Mouse (Mus musculus) heart, adult 9 months (tissue): ENCODE results near the gene Gipc2.

Experiments used
- DNase-seq, 2 experiments: peaks; one replicate each; pipeline ENCODE4 v3.0.0; 2022; ENCODE audit warnings: low spot score in 2 of 2

Gipc2 gene

GRCm38 (mm10) chr3:152081381-152081780, 84.6 kb downstream of the Gipc2 start:
- DNase-seq, result no peak

GRCm38 (mm10) chr3:152076088-152076487, 89.9 kb downstream of the Gipc2 start:
- DNase-seq, result no peak

- no peak for DNase-seq
These were observed 97.0 kb downstream of the Gipc2 start for GRCm38 (mm10) chr3:152069001-152069400.

GRCm38 (mm10) chr3:152068311-152068710, 97.7 kb downstream of the Gipc2 start:
- no peak for DNase-seq

GRCm38 (mm10) chr3:152066696-152067095, 99.3 kb downstream of the Gipc2 start:
- DNase-seq, result no peak

GRCm38 (mm10) chr3:152065806-152066205, 100.2 kb downstream of the Gipc2 start:
- no peak for DNase-seq

- no peak for DNase-seq
These were observed 101.9 kb downstream of the Gipc2 start for GRCm38 (mm10) chr3:152064166-152064565.

- peak; percentile 38 to 44 for DNase-seq
These were observed 103.2 kb downstream of the Gipc2 start for GRCm38 (mm10) chr3:152062806-152063205.

- no peak for DNase-seq
These were observed 104.9 kb downstream of the Gipc2 start for GRCm38 (mm10) chr3:152061145-152061544.

GRCm38 (mm10) chr3:152058235-152058634, 107.8 kb downstream of the Gipc2 start:
- DNase-seq, result no peak

- DNase-seq, result no peak
These were observed 111.8 kb downstream of the Gipc2 start for GRCm38 (mm10) chr3:152054260-152054659.

GRCm38 (mm10) chr3:152051959-152052358, 114.1 kb downstream of the Gipc2 start:
- no peak for DNase-seq

- DNase-seq, result no peak
These were observed 118.1 kb downstream of the Gipc2 start for GRCm38 (mm10) chr3:152047914-152048313.

- DNase-seq, result peak in 1 of 2 experiments; percentile 8
These were observed 119.1 kb downstream of the Gipc2 start for GRCm38 (mm10) chr3:152046895-152047294.
